Mouse (Mus musculus): ENCODE results near the gene Frmd6.

- no peak for TF ChIP-seq CTCF (IDR thresholded peaks at IDR 0.05; ENCODE audit: extremely low read depth, insufficient read length, insufficient replicate concordance, low read depth, low read length)
- no peak for TF ChIP-seq POLR2A (IDR thresholded peaks at IDR 0.05; ENCODE audit: low read depth, low read length)
These were observed 43.1 kb downstream of the Frmd6 start for GRCm38 (mm10) chr12:70868190-70868987.
